9 mouse cellular contexts compared by ENCODE assay signal in genomic region chr7:16844696-16845071, GRCm38 (mm10). TPM values are rescaled to one million over a fixed set of nuclear protein-coding genes. Genes with fewer than 3 reads are reported as not detected.
DNase-seq lines count a peak whose midpoint lies in the region; ATAC-seq lines count a peak whose summit lies in the region.
"Had no signal": no experiment of that assay in that cellular context is flagged by ENCODE, and none has a peak within 500 bp of the region (broad histone marks: within the 10 kb centered on the region; RNA-seq: fewer than 3 reads in every experiment).

No protein-coding gene starts in this region.

- peak overlapping the region; percentile 93 for H3K4me2 ChIP-seq in embryonic facial prominence, embryonic 15.5 days (replicated peaks)

- H3K9ac ChIP-seq in embryonic facial prominence, embryonic 15.5 days, result 0 out of 2 replicates have a peak overlapping the region, but pooled peaks have one; percentile 12

- DNase-seq in heart, adult 11 months, result peak; percentile 98
- no peak for DNase-seq in heart, postnatal 36 days
- peak; percentile 35 for DNase-seq in induced T-regulatory cell, adult 2 months (ENCODE audit: low read depth)
- DNase-seq in midbrain, embryonic 10.5 days (ENCODE audit: low spot score), result no peak
- DNase-seq in spleen, postnatal 4 days (ENCODE audit: low spot score in 2 of 2), result no peak
- no peak for DNase-seq in urinary bladder, postnatal 14 days (ENCODE audit: low spot score)
- DNase-seq in right cerebral cortex, postnatal 10 days (ENCODE audit: low spot score in 2 of 2), result no peak

- peaks cover 33% of the 10 kb centered on the region for H3K4me1 ChIP-seq in embryonic facial prominence, embryonic 15.5 days
- peaks cover 46% of the 10 kb centered on the region for H3K4me1 ChIP-seq in midbrain, embryonic 10.5 days

- peak overlapping the region; percentile 94 for H3K27ac ChIP-seq in embryonic facial prominence, embryonic 15.5 days (replicated peaks)
- no peak overlapping the region for H3K27ac ChIP-seq in midbrain, embryonic 10.5 days (replicated peaks)

- no peaks in the 10 kb centered on the region for H3K27me3 ChIP-seq in embryonic facial prominence, embryonic 15.5 days
- peaks cover 15% of the 10 kb centered on the region; the same call in 1 of the 2 replicates for H3K27me3 ChIP-seq in midbrain, embryonic 10.5 days (ENCODE audit: low read depth, poor library complexity, severe bottlenecking)

- H3K9me3 ChIP-seq in embryonic facial prominence, embryonic 15.5 days (replicated peaks), result no peaks in the 10 kb centered on the region
- no peaks in the 10 kb centered on the region for H3K9me3 ChIP-seq in midbrain, embryonic 10.5 days (replicated peaks)

- intact Hi-C loops in heart, postnatal 36 days (cut with DNase I), result loop anchor here (10.0 kb wide), 1 partner anchor 890 kb away; no protein-coding TSS in a partner anchor

- H3K36me3 ChIP-seq in embryonic facial prominence, embryonic 15.5 days, result peaks cover 32% of the 10 kb centered on the region
- H3K36me3 ChIP-seq in midbrain, embryonic 10.5 days, result peaks cover 48% of the 10 kb centered on the region

- no peak for ATAC-seq in embryonic facial prominence, embryonic 15.5 days (ENCODE audit: insufficient number of reproducible peaks, low FRiP score, low TSS enrichment, low read depth)

- peak overlapping the region; percentile 65 for H3K4me3 ChIP-seq in embryonic facial prominence, embryonic 15.5 days (replicated peaks)
- peak overlapping the region; percentile 74 for H3K4me3 ChIP-seq in midbrain, embryonic 10.5 days

- WGBS in embryonic facial prominence, embryonic 15.5 days, result 30% methylated on average over 3 of the region's 3 CpGs
- WGBS in midbrain, embryonic 10.5 days, result 71% methylated on average over 3 of the region's 3 CpGs

RNA-seq across cellular contexts. Expression of gene Prkd2, which starts 2.0 kb away (rescaled TPM):
- 10 to 100 TPM; 17.8 to 19.3 TPM for total RNA-seq in heart, postnatal 36 days (2021)
- 22.1 and 23.0 TPM in 2 replicates for polyA plus RNA-seq in embryonic facial prominence, embryonic 15.5 days (2015; fragmentation: Nextera tagmentation; extraction: Ambion mirVana)
- polyA plus RNA-seq in midbrain, embryonic 10.5 days (2016; fragmentation: Nextera tagmentation; extraction: Ambion mirVana), result 11.1 and 11.8 TPM in 2 replicates

RNA-seq across cellular contexts. Expression of gene Fkrp, which starts 28.2 kb away (rescaled TPM):
- 10 to 100 TPM; 47.2 to 49.1 TPM for total RNA-seq in heart, postnatal 36 days (2021)
- polyA plus RNA-seq in embryonic facial prominence, embryonic 15.5 days (2015; fragmentation: Nextera tagmentation; extraction: Ambion mirVana), result 27.8 and 30.3 TPM in 2 replicates
- 28.3 and 32.9 TPM in 2 replicates for polyA plus RNA-seq in midbrain, embryonic 10.5 days (2016; fragmentation: Nextera tagmentation; extraction: Ambion mirVana)

RNA-seq across cellular contexts. Expression of gene Strn4, which starts 29.0 kb away (rescaled TPM):
- total RNA-seq in heart, postnatal 36 days (2021), result 10 to 100 TPM; 54.1 to 61.3 TPM
- 108 and 114 TPM in 2 replicates for polyA plus RNA-seq in embryonic facial prominence, embryonic 15.5 days (2015; fragmentation: Nextera tagmentation; extraction: Ambion mirVana)
- 108 and 137 TPM in 2 replicates for polyA plus RNA-seq in midbrain, embryonic 10.5 days (2016; fragmentation: Nextera tagmentation; extraction: Ambion mirVana)

RNA-seq across cellular contexts. Expression of gene Dact3, which starts 30.4 kb away (rescaled TPM):
- total RNA-seq in heart, postnatal 36 days (2021), result 10 to 100 TPM; 11.2 to 11.7 TPM
- 5.4 and 6.3 TPM in 2 replicates for polyA plus RNA-seq in embryonic facial prominence, embryonic 15.5 days (2015; fragmentation: Nextera tagmentation; extraction: Ambion mirVana)
- 1.9 and 2.2 TPM in 2 replicates for polyA plus RNA-seq in midbrain, embryonic 10.5 days (2016; fragmentation: Nextera tagmentation; extraction: Ambion mirVana)

RNA-seq across cellular contexts. Expression of gene Gng8, which starts 46.9 kb away (rescaled TPM):
- total RNA-seq in heart, postnatal 36 days (2021), result 1 to 10 TPM in 1 of 2 experiments, under 1 TPM in 1; 0.54 to 1.3 TPM
- polyA plus RNA-seq in embryonic facial prominence, embryonic 15.5 days (2015; fragmentation: Nextera tagmentation; extraction: Ambion mirVana), result 27.8 and 36.3 TPM in 2 replicates
- polyA plus RNA-seq in midbrain, embryonic 10.5 days (2016; fragmentation: Nextera tagmentation; extraction: Ambion mirVana), result 5.4 and 8.5 TPM in 2 replicates
- total RNA-seq: neutrophil, adult 5-6 weeks had no signal

Comparison
In these comparisons a context has a peak if more than half of its experiments do, and no peak if none do; other contexts are left out.
1. DNase-seq: peak in heart, adult 11 months (single experiment) and induced T-regulatory cell, adult 2 months (single experiment); none in heart, postnatal 36 days (0 of 2), midbrain, embryonic 10.5 days (single experiment), spleen, postnatal 4 days (0 of 2), urinary bladder, postnatal 14 days (single experiment) and right cerebral cortex, postnatal 10 days (0 of 2).